8 mouse cellular contexts compared by ENCODE assay signal in the genomic region with DNA sequence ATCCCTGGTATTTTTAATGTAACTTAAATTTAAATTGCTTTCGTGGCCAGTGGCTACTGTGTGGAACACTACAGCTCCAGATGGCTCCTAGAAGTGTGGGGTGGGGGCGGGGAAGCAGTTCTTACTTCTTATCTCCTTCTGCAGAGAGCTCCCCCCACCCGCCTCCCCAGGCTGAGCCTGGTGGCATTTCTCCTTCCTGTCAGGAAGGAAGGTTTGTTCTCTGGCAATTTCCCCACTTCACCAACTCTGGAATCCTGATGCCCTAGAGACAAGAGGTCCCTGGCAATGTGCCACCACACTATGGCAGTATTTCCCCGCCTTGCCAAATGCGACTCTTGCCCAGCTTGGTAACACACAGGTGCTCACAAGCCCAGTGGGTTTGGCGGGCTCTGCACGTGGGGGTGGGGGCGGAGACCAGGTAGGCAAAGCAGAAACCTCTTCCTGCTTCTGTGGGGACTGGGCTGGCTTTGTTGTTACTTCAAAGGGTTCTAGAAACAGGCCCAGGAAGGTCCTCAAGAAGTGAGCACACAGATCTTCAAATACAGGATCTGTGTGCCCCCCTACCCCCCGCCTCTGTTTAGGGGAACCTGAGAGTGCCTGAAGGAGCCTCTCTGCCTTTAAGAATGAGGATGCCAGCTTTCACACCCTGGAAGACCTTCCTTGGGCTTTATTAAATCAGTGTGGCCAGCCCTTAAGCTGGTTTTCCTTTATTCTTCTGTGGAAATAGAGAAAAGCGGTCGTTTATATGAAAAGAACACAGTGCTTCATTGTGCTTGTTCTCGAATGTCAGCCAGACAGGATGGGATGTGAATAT. TPM values are rescaled to one million over a fixed set of nuclear protein-coding genes. Genes with fewer than 3 reads are reported as not detected.
DNase-seq lines count a peak whose midpoint lies in the region; ATAC-seq and TF ChIP-seq lines count a peak whose summit lies in the region.

No protein-coding gene starts in this region.

- TF ChIP-seq POLR2A in cortical plate, adult 2 months (IDR thresholded peaks at IDR 0.05; ENCODE audit: extremely low read depth, insufficient read depth, low read length) = no peak

- H3K36me3 ChIP-seq in hindbrain, embryonic 11.5 days (ENCODE audit: control insufficient read depth, insufficient read depth, low read length) = no peaks in the 10 kb centered on the region
- H3K36me3 ChIP-seq in limb, embryonic 13.5 days = no peaks in the 10 kb centered on the region
- H3K36me3 ChIP-seq in midbrain, postnatal 0 days (ENCODE audit: insufficient read depth, low read length) = no peaks in the 10 kb centered on the region

- peak; percentile 52 for DNase-seq in right cerebral cortex, postnatal 4 days
- no peak for DNase-seq in right cerebral cortex, adult 18-20 months
- DNase-seq in hindbrain, embryonic 11.5 days (ENCODE audit: low spot score) = no peak
- peak; percentile 44 for DNase-seq in midbrain, postnatal 0 days (ENCODE audit: low spot score)
- DNase-seq in retina, postnatal 1 day = no peak
- no peak for DNase-seq in embryo, embryonic 9.5 days (ENCODE audit: extremely low spot score)

- H3K9me3 ChIP-seq in hindbrain, embryonic 11.5 days (ENCODE audit: control insufficient read depth, low read length) = no peaks in the 10 kb centered on the region
- H3K9me3 ChIP-seq in limb, embryonic 13.5 days = no peaks in the 10 kb centered on the region
- no peaks in the 10 kb centered on the region for H3K9me3 ChIP-seq in midbrain, postnatal 0 days (ENCODE audit: low read length)

- no peak overlapping the region for H3K9ac ChIP-seq in hindbrain, embryonic 11.5 days (ENCODE audit: low read depth, low read length)
- H3K9ac ChIP-seq in limb, embryonic 13.5 days = no peak overlapping the region; the same call in 1 of the 2 replicates
- no peak overlapping the region for H3K9ac ChIP-seq in midbrain, postnatal 0 days (replicated peaks; ENCODE audit: low read length, poor library complexity, severe bottlenecking)

- no peak for ATAC-seq in hindbrain, embryonic 11.5 days (ENCODE audit: low FRiP score)
- no peak for ATAC-seq in limb, embryonic 13.5 days (ENCODE audit: low FRiP score, low read depth)
- no peak for ATAC-seq in midbrain, postnatal 0 days (ENCODE audit: low FRiP score)

- no peak overlapping the region for H3K4me2 ChIP-seq in hindbrain, embryonic 11.5 days (replicated peaks; ENCODE audit: low read depth, low read length)
- peak overlapping the region; percentile 30 for H3K4me2 ChIP-seq in limb, embryonic 13.5 days (replicated peaks)
- no peak overlapping the region for H3K4me2 ChIP-seq in midbrain, postnatal 0 days (ENCODE audit: low read depth, low read length, poor library complexity, severe bottlenecking)

- no peak overlapping the region for H3K4me3 ChIP-seq in cortical plate, adult 2 months (ENCODE audit: insufficient read depth, low read length)
- no peak overlapping the region for H3K4me3 ChIP-seq in hindbrain, embryonic 11.5 days (ENCODE audit: low read depth, low read length)
- no peak overlapping the region for H3K4me3 ChIP-seq in limb, embryonic 13.5 days
- H3K4me3 ChIP-seq in midbrain, postnatal 0 days (ENCODE audit: low read depth, low read length) = no peak overlapping the region

- H3K4me1 ChIP-seq in cortical plate, adult 2 months (ENCODE audit: control insufficient read depth, insufficient read depth, low read length) = peaks cover 15% of the 10 kb centered on the region
- peaks cover 4% of the 10 kb centered on the region for H3K4me1 ChIP-seq in hindbrain, embryonic 11.5 days (replicated peaks; ENCODE audit: control insufficient read depth, insufficient read depth, low read length)
- peaks cover 42% of the 10 kb centered on the region for H3K4me1 ChIP-seq in limb, embryonic 13.5 days
- H3K4me1 ChIP-seq in midbrain, postnatal 0 days (ENCODE audit: insufficient read depth, low read length) = no peaks in the 10 kb centered on the region; the same call in 1 of the 2 replicates

- peak overlapping the region; percentile 18; the same call in 1 of the 2 replicates for H3K27ac ChIP-seq in cortical plate, adult 2 months (ENCODE audit: insufficient read depth, low read length)
- 0 out of 2 replicates have a peak overlapping the region, but pooled peaks have one; percentile 11 for H3K27ac ChIP-seq in hindbrain, embryonic 11.5 days (ENCODE audit: low read depth, low read length)
- H3K27ac ChIP-seq in limb, embryonic 13.5 days = peak overlapping the region; percentile 93
- peak overlapping the region; percentile 4; the same call in 1 of the 2 replicates for H3K27ac ChIP-seq in midbrain, postnatal 0 days (ENCODE audit: low read depth, low read length)

- WGBS in hindbrain, embryonic 11.5 days = 69% methylated on average over 12 of the region's 12 CpGs
- 43% methylated on average over 12 of the region's 12 CpGs for WGBS in limb, embryonic 13.5 days
- WGBS in midbrain, postnatal 0 days = 51% methylated on average over 12 of the region's 12 CpGs

- no peaks in the 10 kb centered on the region for H3K27me3 ChIP-seq in hindbrain, embryonic 11.5 days (ENCODE audit: control insufficient read depth, insufficient read depth, low read length)
- H3K27me3 ChIP-seq in limb, embryonic 13.5 days = no peaks in the 10 kb centered on the region
- H3K27me3 ChIP-seq in midbrain, postnatal 0 days (ENCODE audit: insufficient read depth, low read length) = no peaks in the 10 kb centered on the region

- no peak for TF ChIP-seq CTCF in cortical plate, adult 2 months (IDR thresholded peaks at IDR 0.05; ENCODE audit: extremely low read depth, insufficient read depth, low read length)
- TF ChIP-seq CTCF in midbrain, postnatal 0 days (IDR thresholded peaks at IDR 0.05) = no peak

RNA-seq across cellular contexts. Expression of a gene that starts 4.4 kb away (rescaled TPM):
- not detected in 2 replicates for polyA plus RNA-seq in cortical plate, adult 2 months (2012; rRNA removed)
- polyA plus RNA-seq in hindbrain, embryonic 11.5 days (2014; fragmentation: Nextera tagmentation; extraction: Ambion mirVana) = 0.74 and 0.96 TPM in 2 replicates
- 1.8 and 2.4 TPM in 2 replicates for polyA plus RNA-seq in limb, embryonic 13.5 days (2015; fragmentation: Nextera tagmentation; extraction: Ambion mirVana)
- not detected in 2 replicates for total RNA-seq in midbrain, postnatal 0 days (2014; rRNA removed)
- 0.44 and 1.0 TPM in 2 replicates for polyA plus RNA-seq in midbrain, postnatal 0 days (2015; fragmentation: Nextera tagmentation; extraction: Ambion mirVana)

RNA-seq across cellular contexts. Expression of a gene that starts 28.9 kb away (rescaled TPM):
- polyA plus RNA-seq in cortical plate, adult 2 months (2012; rRNA removed) = 72.7 and 73.3 TPM in 2 replicates
- polyA plus RNA-seq in hindbrain, embryonic 11.5 days (2014; fragmentation: Nextera tagmentation; extraction: Ambion mirVana) = 22.7 and 29.2 TPM in 2 replicates
- polyA plus RNA-seq in limb, embryonic 13.5 days (2015; fragmentation: Nextera tagmentation; extraction: Ambion mirVana) = 33.7 and 40.5 TPM in 2 replicates
- 74.2 and 82.0 TPM in 2 replicates for total RNA-seq in midbrain, postnatal 0 days (2014; rRNA removed)
- polyA plus RNA-seq in midbrain, postnatal 0 days (2015; fragmentation: Nextera tagmentation; extraction: Ambion mirVana) = 30.4 and 35.0 TPM in 2 replicates

Comparison
In these comparisons a context has a peak if more than half of its experiments do, and no peak if none do; other contexts are left out.
1. DNase-seq: peak in right cerebral cortex, postnatal 4 days (single experiment) and midbrain, postnatal 0 days (single experiment); none in right cerebral cortex, adult 18-20 months (single experiment), hindbrain, embryonic 11.5 days (single experiment), retina, postnatal 1 day (single experiment) and embryo, embryonic 9.5 days (single experiment).
2. H3K27ac ChIP-seq: peak in every context shown above with its lines; median percentile 93 in limb, embryonic 13.5 days; 18 in cortical plate, adult 2 months; 11 in hindbrain, embryonic 11.5 days; 4 in midbrain, postnatal 0 days.